In genomic region chr6:89421922-89422321, GRCm38 (mm10) we compare ENCODE assay signal across 11 mouse cellular contexts. TPM values are rescaled to one million over a fixed set of nuclear protein-coding genes. Genes with fewer than 3 reads are reported as not detected.
DNase-seq lines count a peak whose midpoint lies in the region; ATAC-seq and TF ChIP-seq lines count a peak whose summit lies in the region.
"Had no signal": no experiment of that assay in that cellular context is flagged by ENCODE, and none has a peak within 500 bp of the region (broad histone marks: within the 10 kb centered on the region; RNA-seq: fewer than 3 reads in every experiment).

No protein-coding gene starts in this region.

- H3K4me3 ChIP-seq in lung, embryonic 15.5 days = no peak overlapping the region
- no peak overlapping the region for H3K4me3 ChIP-seq in stomach, postnatal 0 days (ENCODE audit: low read depth, low read length)
- H3K4me3 ChIP-seq: limb, embryonic 15.5 days; neural tube, embryonic 15.5 days had no signal

- H3K9me3 ChIP-seq in lung, embryonic 15.5 days = no peaks in the 10 kb centered on the region
- H3K9me3 ChIP-seq in stomach, postnatal 0 days (ENCODE audit: control insufficient read depth, low read length) = no peaks in the 10 kb centered on the region
- H3K9me3 ChIP-seq: G1E; limb, embryonic 15.5 days; neural tube, embryonic 15.5 days had no signal

- H3K4me1 ChIP-seq in lung, embryonic 15.5 days = 0 out of 2 replicates have a peak, but pooled peaks cover 19% of the 10 kb centered on the region
- H3K4me1 ChIP-seq in stomach, postnatal 0 days (replicated peaks; ENCODE audit: control insufficient read depth, insufficient read depth) = no peaks in the 10 kb centered on the region
- H3K4me1 ChIP-seq: limb, embryonic 15.5 days; neural tube, embryonic 15.5 days had no signal

- ATAC-seq in lung, embryonic 15.5 days (ENCODE audit: borderline replicate concordance, extremely low read depth, low FRiP score, low TSS enrichment) = no peak
- ATAC-seq in granulocyte monocyte progenitor cell, adult 5-6 weeks (replicated peaks; ENCODE audit: poor library complexity, severe bottlenecking) = peak; percentile 76
- ATAC-seq in stomach, postnatal 0 days (ENCODE audit: low FRiP score, low TSS enrichment) = no peak

- no peak for TF ChIP-seq CTCF in stomach, postnatal 0 days (IDR thresholded peaks at IDR 0.05; ENCODE audit: low read depth)

- H3K4me2 ChIP-seq in lung, embryonic 15.5 days = no peak overlapping the region
- no peak overlapping the region for H3K4me2 ChIP-seq in stomach, postnatal 0 days (replicated peaks; ENCODE audit: low read depth)
- H3K4me2 ChIP-seq: limb, embryonic 15.5 days; neural tube, embryonic 15.5 days had no signal

- WGBS in lung, embryonic 15.5 days = 80% methylated on average over 3 of the region's 3 CpGs
- 83% methylated on average over 3 of the region's 3 CpGs for WGBS in stomach, postnatal 0 days

- no peak for TF ChIP-seq EP300 in stomach, postnatal 0 days (optimal IDR thresholded peaks at IDR 0.05)

- no peak for DNase-seq in lung, postnatal 4 days
- peak; percentile 62 for DNase-seq in Muller cell, postnatal 12 days (ENCODE audit: inconsistent ontology term)
- DNase-seq in stomach, postnatal 0 days (ENCODE audit: low spot score) = no peak
- no peak for DNase-seq in embryo, embryonic 11 days
- no peak for DNase-seq in kidney, adult 18-20 months
- DNase-seq: cerebellum, adult 18-20 months had no signal

- no peaks in the 10 kb centered on the region for H3K36me3 ChIP-seq in lung, embryonic 15.5 days
- no peaks in the 10 kb centered on the region for H3K36me3 ChIP-seq in stomach, postnatal 0 days (ENCODE audit: control insufficient read depth, insufficient read depth, low read length)
- H3K36me3 ChIP-seq: G1E; limb, embryonic 15.5 days had no signal

- H3K9ac ChIP-seq in lung, embryonic 15.5 days = no peak overlapping the region
- H3K9ac ChIP-seq in stomach, postnatal 0 days (ENCODE audit: low read length) = no peak overlapping the region
- H3K9ac ChIP-seq: limb, embryonic 15.5 days; neural tube, embryonic 15.5 days had no signal

- H3K27me3 ChIP-seq in lung, embryonic 15.5 days = no peaks in the 10 kb centered on the region
- no peaks in the 10 kb centered on the region for H3K27me3 ChIP-seq in stomach, postnatal 0 days (ENCODE audit: control insufficient read depth, insufficient read depth, low read length)
- H3K27me3 ChIP-seq: limb, embryonic 15.5 days; neural tube, embryonic 15.5 days had no signal

- H3K27ac ChIP-seq in lung, embryonic 15.5 days = peak overlapping the region; percentile 76; the same call in 1 of the 2 replicates
- H3K27ac ChIP-seq in stomach, postnatal 0 days (replicated peaks) = peak overlapping the region; percentile 1; the same call in 1 of the 2 replicates
- H3K27ac ChIP-seq: limb, embryonic 15.5 days; neural tube, embryonic 15.5 days had no signal

RNA-seq across cellular contexts. Expression of gene Plxna1, which starts 59.5 kb away (rescaled TPM):
- 25.1 and 27.5 TPM in 2 replicates for polyA plus RNA-seq in lung, embryonic 15.5 days (2015; fragmentation: Nextera tagmentation; extraction: Ambion mirVana)
- total RNA-seq in granulocyte monocyte progenitor cell, adult 5-6 weeks (2014; fragmentation: Nextera tagmentation) = 1.2 and 6.9 TPM in 2 replicates
- 1.0 and 1.3 TPM in 2 replicates for total RNA-seq in granulocyte monocyte progenitor cell, adult 5-6 weeks (2017)
- polyA plus RNA-seq in stomach, postnatal 0 days (2015; fragmentation: Nextera tagmentation; extraction: Ambion mirVana) = 10.3 and 11.5 TPM in 2 replicates
